Comparison of ENCODE assay signal across 1 mouse cellular context in genomic region chr16:22586151-22586836, GRCm38 (mm10).
A peak's percentile ranks its signal among the peaks of the same experiment; 100 is the strongest.
TF ChIP-seq lines count a peak whose summit lies in the region.

No protein-coding gene starts in this region.

TF ChIP-seq in CH12.LX, 34 proteins besides CTCF, POLR2A, EP300 and RAD21 (continued from another document):
- TF ChIP-seq ELF1 (IDR thresholded peaks at IDR 0.05; ENCODE audit: low read depth, low read length) = peak; percentile 83
- TF ChIP-seq ETS1 (conservative IDR thresholded peaks at IDR 0.05; ENCODE audit: low read depth, low read length) = peak; percentile 82
- TF ChIP-seq UBTF (IDR thresholded peaks at IDR 0.05; ENCODE audit: low read depth, low read length) = no peak
- TF ChIP-seq TBP (conservative IDR thresholded peaks at IDR 0.05; ENCODE audit: low read depth, low read length) = no peak
- TF ChIP-seq MYC (IDR thresholded peaks at IDR 0.05; ENCODE audit: low read depth, low read length) = no peak
- TF ChIP-seq SIN3A (IDR thresholded peaks at IDR 0.05; ENCODE audit: low read length) = 0 out of 2 replicates have a peak, but pooled peaks have one; percentile 27
- no peak; the same call in 1 of the 2 replicates for TF ChIP-seq TCF12 (IDR thresholded peaks at IDR 0.05; ENCODE audit: low read depth, low read length)
- TF ChIP-seq POLR2AphosphoS2 (IDR thresholded peaks at IDR 0.05; ENCODE audit: low read depth, low read length) = no peak
- TF ChIP-seq KAT2A (IDR thresholded peaks at IDR 0.05; ENCODE audit: insufficient replicate concordance, low read length) = 0 out of 2 replicates have a peak, but pooled peaks have one; percentile 30
- no peak for TF ChIP-seq MAX (IDR thresholded peaks at IDR 0.05; ENCODE audit: low read length)
- 0 out of 2 replicates have a peak, but pooled peaks have one; percentile 23 for TF ChIP-seq MAFK (IDR thresholded peaks at IDR 0.05; ENCODE audit: insufficient replicate concordance, low read length)
- TF ChIP-seq MEF2A (IDR thresholded peaks at IDR 0.05; ENCODE audit: borderline replicate concordance, low read depth, low read length) = 0 out of 2 replicates have a peak, but pooled peaks have one; percentile 66
- peak; percentile 62 for TF ChIP-seq SMC3 (IDR thresholded peaks at IDR 0.05; ENCODE audit: low read depth, low read length)
- 0 out of 2 replicates have a peak, but pooled peaks have one; percentile 34 for TF ChIP-seq BHLHE40 (IDR thresholded peaks at IDR 0.05; ENCODE audit: low read depth, low read length)
- TF ChIP-seq NELFE (IDR thresholded peaks at IDR 0.05; ENCODE audit: low read depth, low read length) = peak; percentile 39; the same call in 1 of the 2 replicates
- TF ChIP-seq JUN (IDR thresholded peaks at IDR 0.05; ENCODE audit: insufficient read depth, low read depth, low read length) = peak; percentile 86
- peak; percentile 79 for TF ChIP-seq IRF4 (IDR thresholded peaks at IDR 0.05; ENCODE audit: low read depth, low read length)
